Comparison of ENCODE assay signal across 8 mouse cellular contexts in genomic region chr5:74195614-74196306, GRCm38 (mm10). TPM values are rescaled to one million over a fixed set of nuclear protein-coding genes. Genes with fewer than 3 reads are reported as not detected.
DNase-seq lines count a peak whose midpoint lies in the region; ATAC-seq and TF ChIP-seq lines count a peak whose summit lies in the region.

No protein-coding gene starts in this region.

- no peak for TF ChIP-seq POLR2A in myocyte (IDR thresholded peaks at IDR 0.05; ENCODE audit: insufficient read length, low read depth)

- H3K27me3 ChIP-seq in megakaryocyte, embryonic 14.5 days (replicated peaks), result peaks cover 55% of the 10 kb centered on the region
- H3K27me3 ChIP-seq in myocyte (ENCODE audit: control insufficient read depth, insufficient read depth, insufficient read length), result no peaks in the 10 kb centered on the region

- H3K36me3 ChIP-seq in megakaryocyte, embryonic 14.5 days (replicated peaks; ENCODE audit: low read length), result peaks cover 15% of the 10 kb centered on the region
- no peaks in the 10 kb centered on the region for H3K36me3 ChIP-seq in myocyte (ENCODE audit: control insufficient read depth, insufficient read depth)

- no peak for ATAC-seq in megakaryocyte, adult 5-6 weeks (ENCODE audit: poor library complexity, severe bottlenecking)

- peak; percentile 29 for DNase-seq in adrenal gland, adult 2 months
- no peak for DNase-seq in adrenal gland, postnatal 14 days
- DNase-seq in induced T-regulatory cell, adult 2 months (ENCODE audit: low read depth), result peak; percentile 25
- DNase-seq in layer of hippocampus, postnatal 10 days (ENCODE audit: low spot score in 2 of 2), result no peak
- no peak for DNase-seq in natural killer cell, adult 2 months (ENCODE audit: low spot score in 2 of 2)

- peak overlapping the region; percentile 10 for H3ac ChIP-seq in myocyte (ENCODE audit: control insufficient read depth, insufficient read length)

- H3K4me2 ChIP-seq in myocyte (ENCODE audit: low read depth), result peak overlapping the region; percentile 76

- H3K4me1 ChIP-seq in megakaryocyte, embryonic 14.5 days, result peaks cover 62% of the 10 kb centered on the region

- peak overlapping the region; percentile 96 for H3K4me3 ChIP-seq in megakaryocyte, embryonic 14.5 days (replicated peaks)
- peak overlapping the region; percentile 28 for H3K4me3 ChIP-seq in myocyte

- H3K9me3 ChIP-seq in megakaryocyte, embryonic 14.5 days, result no peaks in the 10 kb centered on the region

- H3K79me2 ChIP-seq in myocyte (ENCODE audit: control insufficient read depth, insufficient read depth), result no peaks in the 10 kb centered on the region

TF ChIP-seq in myocyte, 11 proteins besides CTCF, POLR2A, EP300 and RAD21:
- no peak for TF ChIP-seq TCF3 (IDR thresholded peaks at IDR 0.05; ENCODE audit: insufficient read length, low read depth)
- no peak for TF ChIP-seq REST (IDR thresholded peaks at IDR 0.05; ENCODE audit: insufficient read depth, insufficient read length)
- no peak for TF ChIP-seq MAX (IDR thresholded peaks at IDR 0.05; ENCODE audit: low read depth)
- TF ChIP-seq E2F4 (IDR thresholded peaks at IDR 0.05; ENCODE audit: insufficient read depth), result no peak
- no peak for TF ChIP-seq USF1 (IDR thresholded peaks at IDR 0.05; ENCODE audit: low read depth)
- no peak for TF ChIP-seq MYOD1 (IDR thresholded peaks at IDR 0.05; ENCODE audit: control insufficient read depth in 1 of 3, insufficient read length in 2 of 3, low read depth in 2 of 3)
- no peak for TF ChIP-seq CEBPB (IDR thresholded peaks at IDR 0.05; ENCODE audit: insufficient read depth, poor library complexity, severe bottlenecking)
- no peak for TF ChIP-seq MYOG (IDR thresholded peaks at IDR 0.05; ENCODE audit: control insufficient read depth in 1 of 3, insufficient read depth in 1 of 3, insufficient read length in 2 of 3, low read depth in 2 of 3)
- TF ChIP-seq TCF12 (IDR thresholded peaks at IDR 0.05; ENCODE audit: insufficient read depth, poor library complexity, severe bottlenecking), result no peak
- no peak for TF ChIP-seq POLR2AphosphoS2 (IDR thresholded peaks at IDR 0.05; ENCODE audit: insufficient read length, low read depth)
- TF ChIP-seq SRF (IDR thresholded peaks at IDR 0.05; ENCODE audit: control insufficient read depth, insufficient read length, low read depth), result no peak
TF ChIP-seq in myocyte: peak in this region for 0.

RNA-seq across cellular contexts. Expression of gene Rasl11b, which starts 0.7 kb away (rescaled TPM):
- 10 to 100 TPM; 16.8 to 24.3 TPM for total RNA-seq in adrenal gland, adult 2 months (2021)
- polyA plus RNA-seq in adrenal gland, adult 2 months (2012; rRNA removed), result 37.4 and 41.9 TPM in 2 replicates
- total RNA-seq in adrenal gland, postnatal 14 days (2021), result 16.0 and 17.8 TPM in 2 replicates
- polyA plus RNA-seq in megakaryocyte, embryonic 14.5 days (2012; ENCODE audit: insufficient read depth, low replicate concordance), result 2.0 TPM in 1 of 2 replicates, not detected in the other
- total RNA-seq in megakaryocyte, adult 5-6 weeks (2015), result 2.0 and 2.1 TPM in 2 replicates
- total RNA-seq in megakaryocyte, adult 5-6 weeks (2017), result 0.98 and 1.0 TPM in 2 replicates
- polyA plus RNA-seq in myocyte (2012; fragmentation: generic; extraction: Trizol), result 2.4 TPM
- total RNA-seq in layer of hippocampus, postnatal 10 days (2021), result 10 to 100 TPM; 44.4 to 48.5 TPM

Comparison
In these comparisons a context has a peak if more than half of its experiments do, and no peak if none do; other contexts are left out.
1. DNase-seq: peak in adrenal gland, adult 2 months (single experiment) and induced T-regulatory cell, adult 2 months (single experiment); none in adrenal gland, postnatal 14 days (single experiment), layer of hippocampus, postnatal 10 days (0 of 2) and natural killer cell, adult 2 months (0 of 2).